Mouse (Mus musculus) bone marrow macrophage, adult 2 months (primary cell): ENCODE measurements around the gene Vps33b.

Experiments
- CTCF ChIP-seq: IDR thresholded peaks from 2 replicates; pipeline ENCODE4 v1.5.1; 2012; ENCODE audit warnings: low read depth, mild to moderate bottlenecking, low read length, moderate library complexity
- POLR2A ChIP-seq: IDR thresholded peaks from 2 replicates; pipeline ENCODE4 v1.6.1; 2012; ENCODE audit warnings: mild to moderate bottlenecking, low read depth, low read length, borderline replicate concordance

GRCm38 (mm10) chr7:80273456-80273855 is 4.0 kb downstream of the Vps33b start:
- TF ChIP-seq CTCF = no peak
- no peak for TF ChIP-seq POLR2A
